Comparison of ENCODE assay signal across 14 mouse cellular contexts in genomic region chr19:57481743-57482259, GRCm38 (mm10). TPM values are rescaled to one million over a fixed set of nuclear protein-coding genes. Genes with fewer than 3 reads are reported as not detected.
A peak's percentile ranks its signal among the peaks of the same experiment; 100 is the strongest.
DNase-seq lines count a peak whose midpoint lies in the region; ATAC-seq and TF ChIP-seq lines count a peak whose summit lies in the region.
"Had no signal": no experiment of that assay in that cellular context is flagged by ENCODE, and none has a peak within 500 bp of the region (broad histone marks: within the 10 kb centered on the region; RNA-seq: fewer than 3 reads in every experiment).

No protein-coding gene starts in this region.

- TF ChIP-seq EP300 in liver, embryonic 14.5 days (IDR thresholded peaks at IDR 0.05; ENCODE audit: low read depth), result no peak

- no peaks in the 10 kb centered on the region for H3K4me1 ChIP-seq in heart, embryonic 16.5 days (ENCODE audit: control insufficient read depth, insufficient read depth, low read length)
- H3K4me1 ChIP-seq in lung, embryonic 15.5 days, result peaks cover 22% of the 10 kb centered on the region
- H3K4me1 ChIP-seq in liver, embryonic 14.5 days (replicated peaks; ENCODE audit: control insufficient read depth in 2 of 2, insufficient read depth in 2 of 2, low read length in 1 of 2), result no peaks in the 10 kb centered on the region

- H3K4me2 ChIP-seq in heart, embryonic 16.5 days (ENCODE audit: low read depth, low read length), result no peak overlapping the region
- no peak overlapping the region for H3K4me2 ChIP-seq in lung, embryonic 15.5 days
- H3K4me2 ChIP-seq in liver, embryonic 14.5 days (ENCODE audit: low read depth), result no peak overlapping the region

- TF ChIP-seq CTCF in liver, embryonic 14.5 days (IDR thresholded peaks at IDR 0.05; ENCODE audit: low read depth), result no peak

- ATAC-seq in heart, embryonic 16.5 days (replicated peaks; ENCODE audit: extremely low read depth, insufficient read depth, low FRiP score), result 0 out of 2 replicates have a peak, but pooled peaks have one; percentile 6
- peak; percentile 44; the same call in 1 of the 2 replicates for ATAC-seq in lung, embryonic 15.5 days (ENCODE audit: borderline replicate concordance, extremely low read depth, low FRiP score, low TSS enrichment)
- ATAC-seq in erythroid progenitor cell, adult 5-6 weeks (replicated peaks; ENCODE audit: low FRiP score, poor library complexity, severe bottlenecking), result peak; percentile 33; the same call in 1 of the 2 replicates
- peak; percentile 11; the same call in 1 of the 2 replicates for ATAC-seq in liver, embryonic 14.5 days (ENCODE audit: insufficient read depth)
- ATAC-seq: intestine, embryonic 16.5 days had no signal

- DNase-seq in heart, postnatal 4 days, result no peak
- no peak for DNase-seq in lung, postnatal 14 days
- DNase-seq in liver, embryonic 14.5 days (ENCODE audit: low read depth in 3 of 3, low spot score in 3 of 3), result no peak
- no peak for DNase-seq in cerebellum, adult 9-10 months
- no peak for DNase-seq in layer of hippocampus, adult 11-12 months (ENCODE audit: low spot score)
- DNase-seq: cerebellum, postnatal 25 days; gastrocnemius, postnatal 36 days; heart, postnatal 10 days; thymus, postnatal 25 days had no signal

- WGBS in heart, embryonic 16.5 days, result 94% methylated on average over 6 of the region's 6 CpGs
- 91% methylated on average over 6 of the region's 6 CpGs for WGBS in lung, embryonic 15.5 days
- 70% methylated on average over 6 of the region's 6 CpGs for WGBS in liver, embryonic 14.5 days (ENCODE audit: insufficient replicate concordance)

- peaks cover 5% of the 10 kb centered on the region for H3K9me3 ChIP-seq in heart, embryonic 16.5 days (replicated peaks; ENCODE audit: control insufficient read depth, low read length)
- no peaks in the 10 kb centered on the region for H3K9me3 ChIP-seq in lung, embryonic 15.5 days
- no peaks in the 10 kb centered on the region for H3K9me3 ChIP-seq in liver, embryonic 14.5 days (ENCODE audit: control insufficient read depth, low read length)

- H3K27ac ChIP-seq in heart, embryonic 16.5 days (ENCODE audit: low read length), result no peak overlapping the region
- no peak overlapping the region for H3K27ac ChIP-seq in lung, embryonic 15.5 days
- no peak overlapping the region for H3K27ac ChIP-seq in liver, embryonic 14.5 days
- H3K27ac ChIP-seq: layer of hippocampus, adult 2 months had no signal

- H3K27me3 ChIP-seq in heart, embryonic 16.5 days (ENCODE audit: control insufficient read depth, insufficient read depth, low read length), result no peaks in the 10 kb centered on the region
- no peaks in the 10 kb centered on the region for H3K27me3 ChIP-seq in lung, embryonic 15.5 days
- no peaks in the 10 kb centered on the region for H3K27me3 ChIP-seq in liver, embryonic 14.5 days (ENCODE audit: control insufficient read depth, insufficient read depth, low read length)

- peaks cover 4% of the 10 kb centered on the region; the same call in 1 of the 2 replicates for H3K36me3 ChIP-seq in heart, embryonic 16.5 days (ENCODE audit: control insufficient read depth, insufficient read depth)
- H3K36me3 ChIP-seq in lung, embryonic 15.5 days, result 0 out of 2 replicates have a peak, but pooled peaks cover 3% of the 10 kb centered on the region
- H3K36me3 ChIP-seq in liver, embryonic 14.5 days (replicated peaks; ENCODE audit: control insufficient read depth, insufficient read depth, low read depth), result no peaks in the 10 kb centered on the region

- H3K4me3 ChIP-seq in heart, embryonic 16.5 days (ENCODE audit: low read length), result no peak overlapping the region
- no peak overlapping the region for H3K4me3 ChIP-seq in lung, embryonic 15.5 days
- H3K4me3 ChIP-seq in liver, embryonic 14.5 days (ENCODE audit: insufficient read depth in 1 of 2, low read depth in 2 of 2, low read length in 2 of 2), result no peak overlapping the region
- H3K4me3 ChIP-seq: layer of hippocampus, adult 2 months had no signal

- H3K9ac ChIP-seq in heart, embryonic 16.5 days (ENCODE audit: low read length), result no peak overlapping the region
- no peak overlapping the region for H3K9ac ChIP-seq in lung, embryonic 15.5 days
- no peak overlapping the region for H3K9ac ChIP-seq in liver, embryonic 14.5 days (replicated peaks)

RNA-seq across cellular contexts. Expression of gene Trub1, which starts 29.1 kb away (rescaled TPM):
- polyA plus RNA-seq in heart, embryonic 16.5 days (2015; fragmentation: Nextera tagmentation; extraction: Ambion mirVana), result 10.2 and 10.7 TPM in 2 replicates
- total RNA-seq in heart, postnatal 4 days (2021), result 1 to 10 TPM; 6.4 to 7.6 TPM
- 23.7 and 24.3 TPM in 2 replicates for polyA plus RNA-seq in lung, embryonic 15.5 days (2015; fragmentation: Nextera tagmentation; extraction: Ambion mirVana)
- total RNA-seq in erythroid progenitor cell, adult 5-6 weeks (2015; ENCODE audit: low replicate concordance), result not detected in 2 replicates
- total RNA-seq in erythroid progenitor cell, adult 5-6 weeks (2017; ENCODE audit: low replicate concordance), result 2.7 TPM in 1 of 2 replicates, not detected in the other
- 4.2 and 6.7 TPM in 2 replicates for polyA plus RNA-seq in liver, embryonic 14.5 days (2012; rRNA removed)
- 7.8 and 8.1 TPM in 2 replicates for polyA plus RNA-seq in liver, embryonic 14.5 days (2014; fragmentation: Nextera tagmentation; extraction: Ambion mirVana)
